Comparison of ENCODE assay signal across 8 mouse cellular contexts in genomic region chr3:59130431-59130830, GRCm38 (mm10). TPM values are rescaled to one million over a fixed set of nuclear protein-coding genes. Genes with fewer than 3 reads are reported as not detected.
DNase-seq lines count a peak whose midpoint lies in the region; ATAC-seq lines count a peak whose summit lies in the region.

No protein-coding gene starts in this region.

- DNase-seq in ovary, postnatal 36 days (ENCODE audit: low spot score) = peak; percentile 22
- DNase-seq in ovary, postnatal 10 days (ENCODE audit: low spot score) = no peak
- no peak for DNase-seq in right cerebral cortex, postnatal 4 days
- no peak for DNase-seq in left cerebral cortex, postnatal 14 days (ENCODE audit: low spot score in 2 of 2)
- no peak for DNase-seq in limb, embryonic 10.5 days (ENCODE audit: low spot score)
- DNase-seq in hindbrain, embryonic 10.5 days (ENCODE audit: low spot score) = no peak

- no peaks in the 10 kb centered on the region for H3K27me3 ChIP-seq in lung, embryonic 15.5 days
- H3K27me3 ChIP-seq in limb, embryonic 10.5 days (ENCODE audit: low read depth, poor library complexity, severe bottlenecking) = no peaks in the 10 kb centered on the region
- H3K27me3 ChIP-seq in hindbrain, embryonic 10.5 days (ENCODE audit: insufficient read depth, poor library complexity, severe bottlenecking) = no peaks in the 10 kb centered on the region

- no peaks in the 10 kb centered on the region for H3K36me3 ChIP-seq in lung, embryonic 15.5 days
- H3K36me3 ChIP-seq in limb, embryonic 10.5 days = no peaks in the 10 kb centered on the region
- no peaks in the 10 kb centered on the region for H3K36me3 ChIP-seq in hindbrain, embryonic 10.5 days

- no peak overlapping the region for H3K9ac ChIP-seq in lung, embryonic 15.5 days

- H3K4me3 ChIP-seq in lung, embryonic 15.5 days = peak overlapping the region; percentile 16
- H3K4me3 ChIP-seq in limb, embryonic 10.5 days = no peak overlapping the region
- no peak overlapping the region for H3K4me3 ChIP-seq in hindbrain, embryonic 10.5 days

- intact Hi-C loops in left cerebral cortex, postnatal 14 days (cut with DNase I) = loop anchor here (5.0 kb wide), 1 partner anchor 982 kb away; no protein-coding TSS in a partner anchor

- peak overlapping the region; percentile 63 for H3K27ac ChIP-seq in lung, embryonic 15.5 days
- no peak overlapping the region for H3K27ac ChIP-seq in limb, embryonic 10.5 days
- no peak overlapping the region for H3K27ac ChIP-seq in hindbrain, embryonic 10.5 days

- no peaks in the 10 kb centered on the region for H3K9me3 ChIP-seq in lung, embryonic 15.5 days
- no peaks in the 10 kb centered on the region for H3K9me3 ChIP-seq in limb, embryonic 10.5 days (replicated peaks)
- H3K9me3 ChIP-seq in hindbrain, embryonic 10.5 days = no peaks in the 10 kb centered on the region

- WGBS in lung, embryonic 15.5 days = 21% methylated on average over 8 of the region's 8 CpGs
- whole genome bisulfite sequencing in limb, embryonic 10.5 days = 69% methylated on average over 8 of the region's 8 CpGs
- 60% methylated on average over 8 of the region's 8 CpGs for WGBS in hindbrain, embryonic 10.5 days

- peak overlapping the region; percentile 34 for H3K4me2 ChIP-seq in lung, embryonic 15.5 days

- peaks cover 25% of the 10 kb centered on the region for H3K4me1 ChIP-seq in lung, embryonic 15.5 days
- H3K4me1 ChIP-seq in limb, embryonic 10.5 days = peaks cover 8% of the 10 kb centered on the region; the same call in 1 of the 2 replicates
- H3K4me1 ChIP-seq in hindbrain, embryonic 10.5 days (replicated peaks) = peaks cover 5% of the 10 kb centered on the region; the same call in 1 of the 2 replicates

- ATAC-seq in granulocyte monocyte progenitor cell, adult 5-6 weeks (replicated peaks; ENCODE audit: poor library complexity, severe bottlenecking) = peak; percentile 55
- no peak; the same call in 1 of the 2 replicates for ATAC-seq in lung, embryonic 15.5 days (ENCODE audit: borderline replicate concordance, extremely low read depth, low FRiP score, low TSS enrichment)

RNA-seq across cellular contexts. Expression of gene P2ry14, which starts 23.0 kb away (rescaled TPM):
- total RNA-seq in granulocyte monocyte progenitor cell, adult 5-6 weeks (2014; fragmentation: Nextera tagmentation) = 7.4 and 8.6 TPM in 2 replicates
- 3.6 and 6.3 TPM in 2 replicates for total RNA-seq in granulocyte monocyte progenitor cell, adult 5-6 weeks (2017)
- polyA plus RNA-seq in lung, embryonic 15.5 days (2015; fragmentation: Nextera tagmentation; extraction: Ambion mirVana) = 19.1 and 24.7 TPM in 2 replicates
- 1 to 10 TPM; 1.9 to 2.7 TPM for total RNA-seq in left cerebral cortex, postnatal 14 days (2021)
- polyA plus RNA-seq in limb, embryonic 10.5 days (2016; fragmentation: Nextera tagmentation; extraction: Ambion mirVana) = 0.70 and 0.89 TPM in 2 replicates
- 1.9 and 2.3 TPM in 2 replicates for polyA plus RNA-seq in hindbrain, embryonic 10.5 days (2016; fragmentation: Nextera tagmentation; extraction: Ambion mirVana)

RNA-seq across cellular contexts. Expression of gene Gpr171, which starts 28.8 kb away (rescaled TPM):
- total RNA-seq in granulocyte monocyte progenitor cell, adult 5-6 weeks (2014; fragmentation: Nextera tagmentation) = 17.4 and 20.6 TPM in 2 replicates
- 24.2 and 29.3 TPM in 2 replicates for total RNA-seq in granulocyte monocyte progenitor cell, adult 5-6 weeks (2017)
- polyA plus RNA-seq in lung, embryonic 15.5 days (2015; fragmentation: Nextera tagmentation; extraction: Ambion mirVana) = 0.92 and 1.3 TPM in 2 replicates
- not detected for total RNA-seq in left cerebral cortex, postnatal 14 days (2021)
- 0.38 and 0.53 TPM in 2 replicates for polyA plus RNA-seq in limb, embryonic 10.5 days (2016; fragmentation: Nextera tagmentation; extraction: Ambion mirVana)
- 0.76 and 1.5 TPM in 2 replicates for polyA plus RNA-seq in hindbrain, embryonic 10.5 days (2016; fragmentation: Nextera tagmentation; extraction: Ambion mirVana)
